Mouse (Mus musculus) retina, postnatal 1 day (tissue): Measurements from ENCODE around the gene Rab34.

Experiments
- DNase-seq: peaks from one replicate; pipeline ENCODE4 v3.0.0-alpha.2; 2012

Rab34 gene

GRCm38 (mm10) chr11:78215709-78216317, 27.6 kb downstream of the Rab34 start:
- DNase-seq, result no peak

- no peak for DNase-seq
Observed at GRCm38 (mm10) chr11:78223586-78223985, 35.4 kb downstream of the Rab34 start.

- no peak for DNase-seq
Observed at GRCm38 (mm10) chr11:78231518-78231917, 43.3 kb downstream of the Rab34 start.

- DNase-seq, result no peak
Observed at GRCm38 (mm10) chr11:78240193-78240857, 52.1 kb downstream of the Rab34 start.
